Mouse (Mus musculus): ENCODE data around the gene Gm9945. TPM values are rescaled to one million over a fixed set of nuclear protein-coding genes. Genes with fewer than 3 reads are reported as not detected.

Gm9945 gene
- total RNA-seq, 2 experiments from 2014 or later: 2.5 to 3.4 TPM

- no peak for DNase-seq (ENCODE audit: low spot score in 2 of 2)
- H3K4me3 ChIP-seq: no peak overlapping the region
- no peak overlapping the region for H3K27ac ChIP-seq
- no peak for TF ChIP-seq CTCF (conservative IDR thresholded peaks at IDR 0.05)
These were observed 29.8 kb upstream of the Gm9945 start for GRCm38 (mm10) chr11:53450070-53450705.

- no peak for TF ChIP-seq CTCF (conservative IDR thresholded peaks at IDR 0.05)
- Histone ChIP-seq H3K27ac (no peak overlapping the region), H3K4me3 (no peak overlapping the region)
- no peak for DNase-seq (ENCODE audit: low spot score in 2 of 2)
These were observed 28.6 kb upstream of the Gm9945 start for GRCm38 (mm10) chr11:53451361-53451760.

- DNase-seq (ENCODE audit: low spot score in 2 of 2): no peak
- TF ChIP-seq CTCF (conservative IDR thresholded peaks at IDR 0.05): no peak
- no peak overlapping the region for H3K4me3 ChIP-seq
- no peak overlapping the region for H3K27ac ChIP-seq
These were observed 27.6 kb upstream of the Gm9945 start for GRCm38 (mm10) chr11:53452396-53452795.

GRCm38 (mm10) chr11:53453031-53453430 lies 26.9 kb upstream of the Gm9945 start:
- DNase-seq (ENCODE audit: low spot score in 2 of 2): no peak
- H3K4me3 ChIP-seq: no peak overlapping the region
- no peak overlapping the region for H3K27ac ChIP-seq
- TF ChIP-seq CTCF (conservative IDR thresholded peaks at IDR 0.05): no peak

- peak within 1 kb of the TSS; percentile 77; the same call in 1 of the 2 replicates for H3K27ac ChIP-seq
- no peak for DNase-seq (ENCODE audit: low spot score in 2 of 2)
- peak within 1 kb of the TSS; percentile 63 for H3K4me3 ChIP-seq
- TF ChIP-seq CTCF (conservative IDR thresholded peaks at IDR 0.05): peak; percentile 73
These were observed 23.2 kb upstream of the Gm9945 start, which contains the start of the genes Gm10447 and Shroom1 for GRCm38 (mm10) chr11:53456474-53457371. Gm10447 (minus strand) TSS chr11:53457110. Shroom1 (plus strand) TSS chr11:53457205.

GRCm38 (mm10) chr11:53457372-53457954 lies 22.5 kb upstream of the Gm9945 start:
- peak; percentile 51 for TF ChIP-seq CTCF (conservative IDR thresholded peaks at IDR 0.05)
- no peak for DNase-seq (ENCODE audit: low spot score in 2 of 2)
- H3K4me3 ChIP-seq: peak overlapping the region; percentile 63
- peak overlapping the region; percentile 77; the same call in 1 of the 2 replicates for H3K27ac ChIP-seq

- no peak overlapping the region for H3K4me3 ChIP-seq
- H3K27ac ChIP-seq: no peak overlapping the region
- TF ChIP-seq CTCF (conservative IDR thresholded peaks at IDR 0.05): no peak
- DNase-seq (ENCODE audit: low spot score in 2 of 2): no peak
These were observed 21.0 kb upstream of the Gm9945 start for GRCm38 (mm10) chr11:53458996-53459395.

- Histone ChIP-seq H3K27ac (no peak overlapping the region), H3K4me3 (no peak overlapping the region)
- DNase-seq (ENCODE audit: low spot score in 2 of 2): no peak
- TF ChIP-seq CTCF (conservative IDR thresholded peaks at IDR 0.05): no peak
These were observed 19.8 kb upstream of the Gm9945 start for GRCm38 (mm10) chr11:53460192-53460591.

GRCm38 (mm10) chr11:53461727-53462126 lies 18.2 kb upstream of the Gm9945 start:
- DNase-seq (ENCODE audit: low spot score in 2 of 2): no peak
- Histone ChIP-seq H3K27ac (no peak overlapping the region; the same call in 1 of the 2 replicates), H3K4me3 (no peak overlapping the region)
- TF ChIP-seq CTCF (conservative IDR thresholded peaks at IDR 0.05): no peak

GRCm38 (mm10) chr11:53463551-53464424 lies 16.2 kb upstream of the Gm9945 start:
- TF ChIP-seq CTCF (conservative IDR thresholded peaks at IDR 0.05): no peak
- no peak for DNase-seq (ENCODE audit: low spot score in 2 of 2)
- Histone ChIP-seq H3K27ac (peak overlapping the region; percentile 76), H3K4me3 (peak overlapping the region; percentile 56)

- DNase-seq (ENCODE audit: low spot score in 2 of 2): peak; percentile 83 to 89
- peak; percentile 95 for TF ChIP-seq CTCF (conservative IDR thresholded peaks at IDR 0.05)
- peak overlapping the region; percentile 90 for H3K27ac ChIP-seq
- peak overlapping the region; percentile 48 for H3K4me3 ChIP-seq
These were observed 13.6 kb upstream of the Gm9945 start for GRCm38 (mm10) chr11:53466231-53466971.
